Mouse (Mus musculus) cerebellum, postnatal 25 days (tissue): ENCODE measurements around the gene Sgcd.
"Not testable (repeated sequence)": the region's sequence is repeated elsewhere in the genome, so short reads cannot be mapped to it uniquely, and the experiment has no call there.

ENCODE experiments used
- DNase-seq, 2 experiments: peaks; one replicate each; pipeline ENCODE4 v3.0.0; 2021; ENCODE audit warnings: mixed read lengths in 2 of 2

Sgcd gene

GRCm38 (mm10) chr11:47776019-47776418, 212.8 kb downstream of the Sgcd start:
- no peak for DNase-seq

- peak in 1 of 2 experiments; percentile 1 for DNase-seq
These were observed 222.9 kb downstream of the Sgcd start for GRCm38 (mm10) chr11:47765859-47766258.

GRCm38 (mm10) chr11:47763569-47763968, 225.2 kb downstream of the Sgcd start:
- DNase-seq: not testable (repeated sequence)

GRCm38 (mm10) chr11:47759015-47759414, 229.8 kb downstream of the Sgcd start:
- no peak for DNase-seq

GRCm38 (mm10) chr11:47742806-47743205, 246.0 kb downstream of the Sgcd start:
- DNase-seq: no peak

- DNase-seq: peak; percentile 36 to 39
These were observed 283.6 kb downstream of the Sgcd start for GRCm38 (mm10) chr11:47704930-47705787.

GRCm38 (mm10) chr11:47695611-47696010, 293.2 kb downstream of the Sgcd start:
- DNase-seq: no peak

GRCm38 (mm10) chr11:47658135-47658534, 330.6 kb downstream of the Sgcd start:
- DNase-seq: peak; percentile 10 to 55

- peak in 1 of 2 experiments; percentile 7 for DNase-seq
These were observed 342.9 kb downstream of the Sgcd start for GRCm38 (mm10) chr11:47645911-47646310.

- no peak for DNase-seq
These were observed 347.1 kb downstream of the Sgcd start for GRCm38 (mm10) chr11:47641567-47642259.

- no peak for DNase-seq
These were observed 348.2 kb downstream of the Sgcd start for GRCm38 (mm10) chr11:47640556-47640955.

GRCm38 (mm10) chr11:47630186-47630585, 358.6 kb downstream of the Sgcd start:
- no peak for DNase-seq

GRCm38 (mm10) chr11:47609892-47610291, 378.9 kb downstream of the Sgcd start:
- no peak for DNase-seq

GRCm38 (mm10) chr11:47574635-47575034, 414.1 kb downstream of the Sgcd start:
- DNase-seq: no peak

GRCm38 (mm10) chr11:47568488-47568887, 420.3 kb downstream of the Sgcd start:
- DNase-seq: no peak

- DNase-seq: no peak
These were observed 422.6 kb downstream of the Sgcd start for GRCm38 (mm10) chr11:47566156-47566555.

- DNase-seq: no peak
These were observed 463.9 kb downstream of the Sgcd start for GRCm38 (mm10) chr11:47524845-47525244.

GRCm38 (mm10) chr11:47508047-47508446, 480.7 kb downstream of the Sgcd start:
- peak; percentile 4 to 8 for DNase-seq

- DNase-seq: not testable (repeated sequence)
These were observed 485.5 kb downstream of the Sgcd start for GRCm38 (mm10) chr11:47503236-47503635.

GRCm38 (mm10) chr11:47473493-47474230, 515.1 kb downstream of the Sgcd start:
- DNase-seq: no peak

GRCm38 (mm10) chr11:47460700-47461099, 528.1 kb downstream of the Sgcd start:
- not testable (repeated sequence) for DNase-seq

GRCm38 (mm10) chr11:47460149-47460548, 528.6 kb downstream of the Sgcd start:
- no peak for DNase-seq

GRCm38 (mm10) chr11:47459214-47459613, 529.6 kb downstream of the Sgcd start:
- no peak for DNase-seq
